Mouse (Mus musculus): ENCODE data around the gene Pgam2.

Pgam2 gene

DNA sequence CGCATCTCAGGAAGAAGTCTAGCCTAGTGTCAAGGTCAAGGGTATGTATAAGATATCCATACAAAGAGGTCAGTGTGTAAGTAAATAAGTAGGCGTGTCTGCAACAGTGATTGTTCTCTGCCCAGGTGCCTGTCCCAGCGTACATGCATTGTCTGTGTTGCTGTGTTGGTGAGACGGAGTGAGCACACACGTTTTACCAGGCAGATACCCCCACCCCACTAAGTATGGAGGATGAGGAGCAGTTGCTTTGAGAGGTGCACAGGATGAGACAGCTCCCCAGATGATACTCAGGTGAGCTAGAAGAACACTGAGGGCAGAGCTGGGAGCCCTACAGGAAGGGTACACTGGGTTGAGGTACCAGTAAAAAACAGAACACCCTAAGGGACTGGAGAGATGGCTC lies 641 bp upstream of the Pgam2 start:
- DNase-seq, result no peak

DNA sequence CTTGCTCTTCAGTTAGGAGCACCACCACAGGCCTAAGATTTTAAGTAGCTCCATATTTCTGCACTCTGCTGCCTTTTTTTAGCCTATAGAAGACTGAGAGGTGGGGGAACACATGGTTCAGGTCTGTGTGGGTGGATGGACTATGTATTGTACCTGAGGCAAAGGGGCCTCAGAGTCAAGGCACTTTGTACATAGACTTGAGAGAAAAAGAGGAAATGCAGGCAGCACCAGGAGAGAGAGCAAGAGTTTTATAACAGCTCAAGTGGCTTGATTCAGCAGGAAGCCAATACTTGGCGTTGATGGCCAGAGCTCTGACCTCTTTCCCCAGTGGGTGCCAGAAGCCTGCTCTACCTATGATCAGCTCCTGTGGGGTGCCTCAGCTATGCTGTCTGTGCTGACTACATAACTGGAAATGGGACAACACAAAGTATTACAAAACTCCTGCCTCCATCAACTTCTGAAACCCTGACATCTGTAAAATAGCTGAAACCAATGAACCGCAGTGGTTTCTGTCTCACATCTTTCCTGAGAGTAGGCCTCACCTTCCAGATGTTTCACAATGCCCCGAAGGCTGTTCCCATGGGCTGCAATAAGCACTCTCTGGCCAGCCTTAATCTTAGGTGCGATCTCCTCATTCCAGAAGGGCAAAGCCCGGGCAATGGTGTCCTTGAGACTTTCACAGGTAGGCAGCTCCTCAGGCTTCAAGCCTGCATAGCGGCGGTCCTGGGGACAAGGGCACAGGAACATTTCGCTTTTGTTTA lies 896 bp downstream of the Pgam2 start:
- DNase-seq, result no peak

DNA sequence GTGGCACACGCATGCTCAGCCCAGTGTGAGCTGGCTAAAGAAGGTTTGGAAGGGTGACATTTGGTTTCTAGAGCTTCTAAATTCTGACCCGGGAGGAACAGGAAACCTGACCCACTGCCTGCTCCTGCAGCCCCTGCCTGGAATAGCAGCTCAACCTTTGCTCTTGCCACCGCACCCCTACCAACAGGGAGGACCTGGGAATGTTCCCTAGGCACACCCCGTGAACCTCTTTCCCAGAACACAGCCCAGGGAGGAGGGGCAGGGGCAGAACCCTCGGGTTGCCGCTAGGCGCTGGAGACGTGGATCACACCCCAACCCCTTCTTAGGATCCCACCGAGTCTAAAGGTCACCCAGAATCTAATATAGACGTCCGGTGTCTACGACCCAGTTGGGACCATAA lies 1.5 kb downstream of the Pgam2 start:
- DNase-seq, result no peak

DNA sequence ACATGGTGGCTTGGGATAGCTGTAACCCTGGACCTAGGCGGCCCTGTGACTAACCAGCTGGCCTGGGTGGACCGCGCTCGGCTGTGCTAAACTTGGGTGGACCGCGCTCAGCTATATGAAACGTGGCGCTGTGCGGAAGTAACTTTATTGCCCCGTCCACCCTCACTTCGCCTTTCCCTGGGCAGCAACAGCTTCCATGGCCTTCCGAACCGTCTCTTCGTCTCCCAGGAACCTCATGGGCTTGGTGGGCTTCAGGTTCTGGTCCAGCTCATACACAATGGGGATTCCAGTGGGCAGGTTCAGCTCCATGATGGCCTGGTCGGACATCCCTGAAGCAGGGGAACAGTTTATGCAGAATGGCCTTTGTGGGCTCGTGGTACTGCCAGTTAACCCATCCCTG lies 2.0 kb downstream of the Pgam2 start:
- no peak for DNase-seq

DNA sequence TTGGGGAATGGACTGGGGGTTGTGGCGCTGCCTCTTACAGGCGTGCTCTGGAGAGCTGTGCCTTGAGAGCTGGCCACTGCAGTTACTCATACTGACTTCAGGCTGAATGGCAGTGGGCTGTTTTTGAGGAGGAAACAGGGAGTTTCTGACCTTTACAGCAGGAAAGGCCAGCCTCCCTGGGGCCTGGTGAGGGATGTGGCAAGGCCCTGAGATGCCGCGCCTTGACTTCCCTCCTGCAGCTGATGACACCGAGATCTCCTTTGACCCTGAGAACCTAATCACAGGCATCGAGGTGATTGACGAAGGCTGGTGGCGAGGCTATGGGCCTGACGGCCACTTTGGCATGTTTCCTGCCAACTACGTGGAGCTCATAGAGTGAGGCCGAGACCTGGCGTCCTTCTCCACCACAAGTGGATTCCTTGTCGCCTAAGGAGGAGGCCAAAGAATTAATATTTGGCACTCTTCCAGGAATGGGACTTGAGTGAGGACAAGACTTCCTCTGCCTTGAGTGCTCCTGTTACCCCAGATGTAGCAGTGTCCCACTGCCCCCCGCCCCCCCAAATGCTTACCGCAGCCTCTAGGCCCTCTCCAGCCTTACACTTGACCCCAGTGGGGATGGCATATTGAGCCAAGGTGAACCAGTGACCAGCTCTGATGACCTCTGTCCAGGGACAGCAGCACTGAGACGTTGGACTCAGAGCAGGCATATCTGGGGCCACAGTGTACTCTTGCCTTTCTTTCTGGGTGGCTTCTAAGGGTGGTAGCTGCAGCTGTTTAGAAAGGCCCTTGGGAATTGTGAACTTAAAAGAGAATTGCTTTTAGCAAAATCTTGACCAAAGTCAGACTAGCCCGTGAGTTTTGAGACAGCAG lies 3.7 kb downstream of the Pgam2 start:
- DNase-seq, result no peak

DNA sequence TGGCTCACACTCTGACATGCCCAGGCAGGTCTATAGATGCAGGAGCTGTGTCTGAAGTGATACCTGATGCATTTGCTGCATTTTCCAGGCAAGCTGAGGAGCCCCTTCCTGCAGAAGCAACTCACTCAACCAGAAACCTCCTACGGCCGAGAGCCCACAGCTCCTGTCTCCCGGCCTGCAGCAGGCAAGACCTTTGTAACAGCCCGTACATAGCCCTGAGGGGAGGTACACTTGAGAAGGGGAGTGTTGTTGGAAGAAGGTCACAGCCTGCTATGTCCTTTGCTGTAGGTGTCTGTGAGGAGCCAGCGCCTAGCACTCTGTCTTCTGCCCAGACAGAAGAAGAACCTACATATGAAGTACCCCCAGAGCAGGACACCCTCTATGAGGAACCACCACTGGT lies 5.6 kb downstream of the Pgam2 start:
- DNase-seq, result no peak

DNA sequence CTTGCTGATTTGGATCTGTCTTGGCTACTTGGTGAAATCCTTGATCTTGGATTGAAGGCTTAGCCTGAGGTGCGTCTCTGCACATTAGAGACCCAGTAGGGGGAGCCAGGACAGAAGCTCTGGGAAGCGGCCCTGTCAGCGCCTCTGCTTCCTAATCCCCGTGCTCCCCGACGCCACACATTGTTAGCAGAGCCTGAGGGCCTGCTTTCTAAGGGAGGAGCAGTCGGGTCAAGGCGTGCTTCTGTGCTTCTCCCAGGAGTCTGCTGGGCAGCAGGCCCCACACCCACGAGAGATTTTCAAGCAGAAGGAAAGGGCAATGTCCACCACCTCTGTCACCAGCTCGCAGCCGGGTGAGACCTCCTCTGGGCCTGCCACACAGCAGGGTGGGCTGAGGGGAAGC lies 6.2 kb downstream of the Pgam2 start:
- DNase-seq, result no peak

DNA sequence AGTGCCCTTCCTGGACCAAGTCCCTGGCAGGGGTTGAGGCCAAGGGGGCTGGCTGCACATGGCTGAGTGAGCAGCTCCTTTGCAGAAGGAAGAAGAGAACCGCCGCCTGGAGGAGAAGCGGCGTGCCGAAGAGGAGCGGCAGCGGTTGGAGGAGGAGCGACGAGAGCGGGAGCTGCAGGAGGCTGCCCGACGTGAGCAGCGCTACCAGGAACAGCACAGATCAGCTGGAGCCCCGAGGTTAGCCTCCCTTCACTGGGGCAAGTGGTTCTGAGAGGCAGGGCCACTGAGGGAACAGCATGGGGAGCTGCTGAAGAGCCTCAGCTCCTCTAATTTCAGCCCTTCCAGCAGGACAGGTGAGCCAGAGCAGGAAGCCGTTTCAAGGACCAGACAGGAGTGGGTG lies 6.6 kb downstream of the Pgam2 start:
- no peak for DNase-seq

DNA sequence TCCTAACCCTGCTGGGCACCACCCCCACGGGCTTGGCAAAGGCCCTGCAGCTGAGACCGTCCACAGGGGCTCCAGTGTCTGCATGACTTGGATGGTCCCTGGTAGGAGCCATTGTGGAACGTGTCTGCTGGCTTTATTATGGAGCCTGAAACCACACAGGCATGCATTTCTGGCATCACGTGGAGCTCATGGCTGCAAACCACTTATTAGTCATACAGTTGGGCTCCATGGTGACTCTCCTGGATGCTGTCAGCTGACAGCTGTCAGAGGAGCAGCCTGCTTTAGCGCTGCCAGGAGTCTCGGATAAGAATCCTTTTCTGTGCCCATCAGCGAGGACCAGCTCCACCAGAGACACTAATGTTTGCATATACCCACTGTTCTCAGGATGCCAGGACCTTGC lies 7.8 kb downstream of the Pgam2 start:
- DNase-seq, result no peak

DNA sequence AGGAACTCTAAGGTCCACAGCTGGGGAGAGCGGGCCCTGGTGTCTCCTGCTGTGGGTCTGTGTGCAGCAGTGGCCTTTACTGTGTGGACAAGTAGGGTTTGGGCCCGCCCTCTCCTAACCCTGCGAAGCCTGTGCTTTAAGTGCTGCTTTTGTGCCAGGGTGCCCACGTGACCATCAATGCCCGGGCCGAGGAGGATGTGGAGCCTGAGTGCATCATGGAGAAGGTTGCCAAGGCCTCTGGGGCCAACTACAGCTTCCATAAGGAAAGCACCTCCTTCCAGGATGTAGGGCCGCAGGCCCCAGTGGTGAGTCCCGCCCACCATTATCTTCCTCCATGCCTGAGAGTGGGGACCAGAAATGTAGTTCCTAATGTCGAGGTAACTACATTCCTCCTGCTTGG lies 8.2 kb downstream of the Pgam2 start:
- DNase-seq, result no peak

DNA sequence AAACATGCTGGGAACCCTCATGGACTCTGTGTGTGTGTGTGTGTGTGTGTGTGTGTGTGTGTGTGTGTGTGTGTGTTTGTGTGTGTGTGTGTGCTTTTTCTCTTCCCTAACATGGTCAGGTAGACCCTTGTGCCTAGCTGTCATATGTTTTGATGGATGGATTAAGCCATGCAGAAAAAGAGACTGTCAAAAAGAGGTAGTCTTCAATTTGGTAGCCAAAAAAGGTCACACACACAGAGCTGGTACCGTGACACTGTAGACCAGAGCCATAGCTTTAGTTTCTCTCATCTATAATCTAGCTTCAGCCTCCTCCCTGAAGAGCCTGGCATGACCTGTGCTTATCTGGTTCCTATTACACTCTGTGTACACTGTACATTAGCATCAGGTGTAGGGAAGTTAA lies 13.1 kb downstream of the Pgam2 start:
- DNase-seq, result no peak

DNA sequence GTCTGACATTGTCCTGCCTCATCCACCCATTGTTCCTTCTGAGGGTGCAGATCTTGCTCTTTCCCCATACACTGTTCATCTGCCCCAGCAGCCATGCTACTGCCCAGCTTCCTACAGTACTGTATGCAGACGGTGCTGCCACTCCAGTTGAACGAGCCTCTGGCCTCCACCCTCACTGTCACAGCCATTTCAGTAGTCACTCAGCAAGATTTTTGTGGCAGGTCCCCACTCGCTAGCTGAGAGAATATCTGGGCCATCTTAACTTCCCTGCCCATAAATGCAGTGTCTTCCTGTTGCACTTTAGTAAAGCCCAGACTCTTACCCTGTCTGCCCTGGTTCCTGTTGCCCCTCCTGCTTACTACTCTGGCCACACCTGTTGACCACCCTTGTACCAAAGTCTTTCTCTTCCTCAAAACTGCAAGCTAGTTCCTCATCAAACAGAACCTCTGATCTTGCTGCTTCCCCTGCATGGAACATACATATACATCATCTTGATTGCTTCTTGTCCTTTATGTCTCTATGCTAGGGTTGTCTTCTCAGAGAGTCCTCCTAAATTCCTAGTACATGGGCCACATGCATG lies 13.7 kb downstream of the Pgam2 start:
- peak; percentile 27 to 44 for DNase-seq

DNA sequence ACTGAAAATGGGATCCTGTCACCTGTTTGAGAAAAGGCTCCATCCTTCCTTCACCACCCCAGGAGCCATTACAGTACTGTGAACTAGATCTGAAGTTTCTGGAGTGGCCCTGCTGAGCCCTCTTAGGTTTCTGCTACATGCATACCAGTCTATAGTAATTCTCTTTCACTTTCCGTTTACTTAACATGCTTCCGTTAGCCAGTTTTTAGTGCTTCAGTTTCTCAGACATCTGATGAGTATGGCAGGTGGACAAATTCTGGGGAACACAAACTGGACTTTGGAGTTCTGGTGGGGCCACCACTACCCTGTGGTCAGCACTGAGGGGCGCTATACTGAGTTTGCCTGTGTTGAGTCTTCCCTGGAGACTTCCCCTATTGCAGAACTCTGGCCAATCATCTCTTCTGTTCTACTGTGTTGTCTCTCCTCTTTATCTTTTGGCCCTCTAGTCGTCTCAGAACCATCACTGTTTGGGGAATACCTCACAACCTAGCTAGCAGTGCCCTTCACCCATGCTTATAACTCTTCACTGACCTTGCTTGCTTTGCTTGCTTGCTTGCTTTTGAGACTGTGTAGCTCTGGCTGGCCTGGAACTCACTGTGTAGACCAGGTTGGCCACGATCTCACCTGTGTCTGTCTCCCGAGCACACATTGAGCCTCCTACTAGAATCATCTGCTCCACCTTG lies 14.3 kb downstream of the Pgam2 start:
- DNase-seq, result no peak

DNA sequence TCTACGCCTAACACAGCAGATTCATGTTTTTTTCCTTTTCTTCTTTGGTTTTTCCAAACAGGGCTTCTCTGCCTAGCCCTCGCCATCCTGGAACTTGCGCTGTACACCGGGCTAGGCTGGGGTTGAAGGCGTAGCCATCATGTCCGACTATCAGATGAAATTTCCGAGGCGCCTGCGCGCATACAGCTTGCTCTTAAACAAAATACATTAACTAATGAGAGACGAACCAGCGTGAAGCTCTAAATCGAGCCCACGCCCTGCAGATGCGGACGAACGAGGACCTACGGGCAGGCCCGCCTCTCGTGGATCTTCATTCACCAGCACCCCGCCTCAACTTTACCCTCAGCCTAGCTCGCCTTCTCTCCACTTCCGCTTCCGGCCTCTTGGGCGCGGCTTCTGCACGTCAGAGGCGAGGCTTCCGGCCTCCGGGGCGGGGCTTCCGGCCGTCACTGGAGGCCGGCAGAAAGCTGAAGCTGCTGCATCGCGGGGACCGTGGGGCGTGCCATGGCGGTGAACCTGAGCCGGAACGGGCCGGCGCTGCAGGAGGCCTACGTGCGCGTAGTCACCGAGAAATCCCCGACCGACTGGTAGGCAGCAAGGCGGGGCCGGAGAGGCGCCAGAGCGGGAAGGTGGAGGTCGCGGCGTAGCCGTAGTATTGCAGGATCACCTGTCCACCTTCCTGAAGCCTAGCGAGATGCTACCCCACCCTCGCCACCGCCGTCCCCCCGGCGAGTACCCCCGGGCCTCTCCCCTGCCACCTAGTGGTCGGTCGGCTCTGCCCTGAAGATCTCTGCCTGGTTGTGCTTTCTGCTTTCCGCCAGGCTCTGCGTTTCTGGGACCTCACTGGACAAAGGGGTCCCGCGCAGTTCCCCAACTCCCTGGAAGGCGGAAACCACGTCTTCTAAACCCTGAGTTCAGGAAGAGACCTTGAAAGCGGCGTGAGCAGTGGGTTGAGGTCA lies 15.2 kb downstream of the Pgam2 start, which contains the start of gene Dbnl:
TSS of gene Dbnl (plus strand) at position 433 of the 959 bp plus-strand sequence.
- DNase-seq, result peak; percentile 94 to 96

DNA sequence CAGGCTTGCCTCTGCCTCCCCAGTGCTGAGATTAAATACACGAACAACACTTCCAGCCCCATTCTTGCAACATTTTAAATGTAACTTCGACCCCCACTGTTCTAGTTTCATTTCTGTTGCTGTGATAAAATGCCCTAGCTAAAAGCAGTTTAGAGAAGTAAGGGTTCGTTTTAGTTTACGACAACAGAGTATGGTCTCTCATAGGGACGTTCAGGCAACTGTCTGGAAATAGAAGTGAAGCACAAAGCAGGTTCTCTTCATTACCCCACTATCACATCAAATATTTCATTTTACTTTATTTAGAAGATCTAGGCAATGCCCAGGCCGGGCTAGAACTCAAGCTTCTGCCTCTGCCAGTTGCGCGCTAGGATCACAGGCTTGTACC lies 15.9 kb downstream of the Pgam2 start:
- no peak for DNase-seq

DNA sequence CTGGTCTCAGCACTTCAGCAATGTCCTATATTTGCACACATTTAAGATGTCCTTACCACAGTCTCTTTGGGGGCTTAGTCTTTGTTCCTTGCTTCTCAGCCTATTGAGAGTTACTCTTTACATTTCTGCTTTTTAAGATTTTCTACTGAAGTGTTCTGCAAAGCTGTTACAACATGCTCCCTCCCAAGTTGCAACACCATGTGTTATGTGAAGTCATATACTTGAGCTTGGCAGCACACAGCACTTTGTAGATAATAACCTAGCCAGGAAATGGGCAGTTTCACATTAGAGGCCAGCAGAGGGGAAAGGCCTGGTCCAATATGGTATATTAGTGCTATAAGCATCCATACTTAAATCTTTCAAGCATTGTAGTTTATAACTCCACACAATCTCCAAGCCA lies 17.8 kb downstream of the Pgam2 start:
- DNase-seq, result no peak

DNA sequence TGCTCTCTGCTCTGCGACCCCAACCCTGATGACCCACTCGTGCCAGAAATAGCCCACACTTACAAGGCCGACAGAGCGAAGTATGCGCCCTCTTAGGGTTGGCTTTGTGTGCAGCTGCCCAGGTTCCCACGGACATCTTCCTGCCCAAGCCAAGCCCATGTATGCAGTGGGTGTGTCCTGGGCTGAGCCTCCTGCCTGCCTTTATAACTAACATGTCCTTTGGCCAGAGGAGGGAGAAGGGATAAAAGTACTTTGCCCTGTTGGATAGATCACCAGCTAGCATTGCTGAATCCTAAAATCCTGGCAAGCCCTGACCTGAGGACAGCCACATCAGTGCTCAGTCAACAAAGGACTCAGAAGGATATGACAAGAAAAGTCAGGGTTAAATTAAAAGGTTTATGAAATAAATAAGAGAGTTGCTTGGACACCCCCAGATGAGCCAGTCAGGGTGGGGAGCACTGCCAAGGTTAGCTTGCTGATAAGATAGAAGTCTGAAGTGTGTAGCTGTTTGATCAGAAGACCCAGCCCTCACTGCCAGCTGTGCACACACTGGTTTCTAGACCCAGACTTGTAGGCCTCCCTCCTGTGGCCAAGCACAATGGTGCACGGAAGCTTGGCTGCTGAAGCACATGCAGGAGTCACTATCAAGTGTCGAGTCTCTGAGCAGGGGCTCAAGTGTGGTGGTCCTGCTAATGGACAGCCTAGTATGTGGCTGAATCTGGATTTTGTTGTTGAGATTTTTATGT lies 21.2 kb downstream of the Pgam2 start:
- no peak for DNase-seq

DNA sequence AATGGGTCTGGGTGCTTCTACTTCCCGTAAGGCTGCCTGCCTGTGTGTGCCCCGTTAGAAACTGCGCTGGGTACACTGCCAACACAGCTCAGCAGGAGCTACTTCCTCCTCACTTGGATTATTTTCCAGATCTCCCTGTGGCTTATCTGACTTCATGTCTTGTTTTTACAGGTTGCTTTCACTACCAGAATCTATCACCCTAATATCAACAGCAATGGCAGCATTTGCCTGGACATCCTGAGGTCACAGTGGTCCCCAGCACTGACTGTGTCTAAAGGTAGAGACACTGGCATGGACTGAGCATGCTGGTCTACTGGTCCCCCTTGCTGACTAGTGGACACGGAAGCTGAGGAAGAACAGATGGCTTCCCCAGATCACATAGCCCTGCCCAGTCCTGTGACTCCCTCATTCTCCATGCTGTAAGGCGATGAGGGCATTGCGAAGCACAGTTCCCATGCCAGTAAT lies 23.5 kb downstream of the Pgam2 start:
- DNase-seq, result no peak

DNA sequence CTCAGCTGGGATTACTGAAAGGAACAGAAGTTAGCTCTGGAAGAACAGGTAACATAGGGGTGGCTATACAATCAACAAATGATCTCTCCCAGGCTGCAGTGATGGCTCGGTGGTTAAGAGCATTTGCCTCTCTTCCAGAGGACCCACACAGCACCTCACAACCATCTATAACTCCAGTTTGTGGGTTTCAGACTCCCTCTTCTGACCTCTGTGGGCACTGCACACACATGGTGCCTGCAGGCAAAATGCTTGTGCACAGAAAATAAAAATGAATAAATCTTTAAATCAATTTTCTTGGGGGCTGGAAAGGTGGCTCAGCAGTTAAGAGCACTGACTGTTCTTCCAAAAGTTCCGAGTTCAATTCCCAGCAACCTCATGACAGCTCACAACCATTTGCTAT lies 25.1 kb downstream of the Pgam2 start:
- DNase-seq, result no peak

DNA sequence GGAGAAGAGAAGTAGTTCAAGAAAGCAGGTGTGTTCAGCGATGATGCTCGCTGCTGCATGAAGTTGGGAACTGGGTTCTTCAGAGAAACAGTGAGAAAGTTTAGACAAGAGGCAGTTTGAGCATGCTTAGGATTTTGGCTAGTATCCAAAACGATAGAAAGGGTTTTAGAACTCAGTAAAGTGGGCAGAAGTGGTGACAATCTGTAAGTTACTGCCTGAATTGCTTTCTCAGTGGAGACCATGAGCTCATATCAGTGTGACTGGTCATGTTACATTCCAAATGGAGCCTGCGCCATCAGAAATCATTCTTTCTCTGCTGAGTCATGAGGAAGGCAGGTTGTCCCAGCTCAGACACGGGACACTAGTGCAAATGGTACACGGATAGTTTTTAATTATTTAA lies 37.5 kb downstream of the Pgam2 start:
- no peak for DNase-seq

DNA sequence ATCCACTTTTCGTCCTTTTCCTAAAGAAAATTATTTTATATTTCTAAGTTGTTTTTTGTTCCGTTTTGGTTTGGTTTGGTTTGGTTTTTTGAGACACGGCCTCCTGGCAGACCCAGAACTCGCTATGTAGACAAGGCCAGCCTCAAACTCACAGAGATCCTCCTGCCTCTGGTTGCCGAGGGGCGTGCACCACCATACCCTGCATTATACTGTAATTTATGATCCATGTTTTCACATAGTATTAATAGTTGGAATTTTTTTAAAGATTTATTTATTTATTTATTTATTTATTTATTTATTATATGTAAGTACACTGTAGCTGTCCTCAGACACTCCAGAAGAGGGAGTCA lies 40.9 kb downstream of the Pgam2 start:
- no peak for DNase-seq

Measured in spleen, adult 18-20 months (tissue).